Mouse (Mus musculus): ENCODE measurements around the gene Selenom.

DNA sequence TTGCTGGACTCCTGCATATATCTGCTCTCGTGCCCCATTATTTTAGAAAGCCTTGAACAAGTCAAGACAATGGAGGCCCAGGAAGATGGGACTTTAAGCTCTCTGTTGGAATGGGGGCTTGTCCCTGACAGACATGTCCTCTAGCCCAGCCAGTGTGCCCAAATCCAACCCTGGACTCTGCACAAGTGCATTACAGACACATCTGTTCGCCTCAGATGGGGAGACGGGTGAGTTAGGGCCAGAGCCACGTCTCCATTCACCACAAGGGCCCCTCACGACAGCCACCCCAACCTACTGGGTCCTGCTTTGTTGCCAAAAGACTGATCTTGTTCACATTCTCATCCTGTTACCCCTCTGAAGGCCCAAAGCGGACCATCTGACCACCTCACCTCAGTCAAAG is 13.7 kb downstream of the Selenom start:
- no peak for TF ChIP-seq CTCF (IDR thresholded peaks at IDR 0.05; ENCODE audit: borderline replicate concordance, insufficient read depth, low read depth, low read length)
- TF ChIP-seq POLR2A (IDR thresholded peaks at IDR 0.05; ENCODE audit: borderline replicate concordance, insufficient read depth, low read length): no peak
